Mouse (Mus musculus) spleen, adult 2 months (tissue): Measurements from ENCODE around the gene Fhit.

Experiments
- CTCF ChIP-seq: fragments of 200-500 bp; IDR thresholded peaks from 2 replicates; pipeline ENCODE4 v1.5.1; 2011; ENCODE audit warnings: mild to moderate bottlenecking, inconsistent platforms; ENCODE audit not compliant: insufficient read depth, insufficient read length, insufficient replicate concordance; ENCODE audit errors: extremely low read depth
- POLR2A ChIP-seq: fragments of 200-500 bp; IDR thresholded peaks from 2 replicates; pipeline ENCODE4 v1.6.1; 2011; ENCODE audit warnings: low read depth, low read length, inconsistent platforms

DNA sequence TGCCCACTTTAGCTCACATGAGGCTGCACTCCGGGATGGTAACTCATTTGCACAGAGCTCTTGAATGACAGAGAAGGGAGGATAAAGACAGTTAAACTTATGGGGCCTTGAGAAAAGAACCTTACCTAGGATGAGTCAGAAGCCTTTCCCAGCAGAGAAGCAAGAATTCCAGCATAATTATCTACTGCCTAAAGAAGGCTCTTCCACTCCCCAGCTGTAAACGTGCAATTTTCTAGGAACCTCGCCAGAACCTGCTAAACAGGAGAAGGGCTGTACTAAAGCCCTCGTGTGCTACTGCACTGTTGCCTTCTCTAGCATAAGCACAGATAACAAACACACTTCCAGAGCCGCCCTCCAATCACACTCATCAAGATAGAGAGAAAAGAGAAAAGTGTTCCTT lies 709.6 kb downstream of the Fhit start:
- TF ChIP-seq POLR2A (no peak), CTCF (no peak)
